Mouse (Mus musculus): ENCODE results near the gene Bsg. TPM values are rescaled to one million over a fixed set of nuclear protein-coding genes. Genes with fewer than 3 reads are reported as not detected.
A peak's percentile ranks its signal among the peaks of the same experiment; 100 is the strongest.

Bsg gene
- total RNA-seq, 1 experiment = 858 TPM

DNA sequence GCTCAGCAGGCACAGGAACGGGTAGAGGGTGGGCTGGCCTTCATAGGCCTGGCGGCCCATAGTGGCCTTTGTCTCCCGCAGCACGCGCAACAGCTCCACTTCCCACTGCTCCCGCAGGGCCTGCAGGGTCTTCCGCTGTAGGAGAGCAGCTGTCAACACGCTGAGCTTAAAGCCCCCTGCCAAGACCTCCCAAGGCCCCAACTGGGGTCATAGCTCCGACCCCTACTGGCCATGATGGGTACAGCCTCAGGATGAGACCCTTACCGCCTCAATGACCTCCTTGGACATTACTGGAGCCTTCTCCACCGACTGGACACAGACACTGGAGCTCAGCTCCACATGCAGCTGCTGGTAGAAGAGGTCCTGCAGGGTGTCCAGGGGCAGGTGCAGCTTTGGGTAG lies 36.6 kb downstream of the Bsg start:
- no peak for DNase-seq (ENCODE audit: low read depth, low spot score)
- Histone ChIP-seq H3K36me3 (ENCODE audit: control insufficient read depth, insufficient read depth, low read length, poor library complexity, severe bottlenecking) (peaks cover 74% of the 10 kb centered on the region), H3K4me1 (ENCODE audit: control insufficient read depth in 2 of 2, insufficient read depth in 2 of 2, low read length in 2 of 2, poor library complexity in 1 of 2) (peaks cover 0 to 2% of the 10 kb centered on the region in 2 experiments; a peak in 1 of 4 replicates), H3K4me3 (ENCODE audit: insufficient read depth in 1 of 2, low read depth in 1 of 2, low read length in 2 of 2, poor library complexity in 1 of 2, severe bottlenecking in 1 of 2) (no peak overlapping the region), H3K9me3 (ENCODE audit: control insufficient read depth, insufficient read depth, low read depth, low read length) (peaks cover 27% of the 10 kb centered on the region; the same call in 1 of the 2 replicates), H3K9ac (ENCODE audit: insufficient read depth, low read depth, low read length, poor library complexity, severe bottlenecking) (no peak overlapping the region), H3K27ac (ENCODE audit: insufficient read depth, low read depth, low read length, poor library complexity, severe bottlenecking) (no peak overlapping the region)
- TF ChIP-seq CHD2 (IDR thresholded peaks at IDR 0.05; ENCODE audit: low read depth, low read length) (no peak), MAFK (IDR thresholded peaks at IDR 0.05; ENCODE audit: insufficient read depth, low read depth, low read length) (no peak), ZC3H11A (IDR thresholded peaks at IDR 0.05; ENCODE audit: borderline replicate concordance, low read depth, low read length) (no peak), ZNF384 (IDR thresholded peaks at IDR 0.05; ENCODE audit: low read depth, low read length) (no peak), HCFC1 (IDR thresholded peaks at IDR 0.05; ENCODE audit: borderline replicate concordance, insufficient read depth, low read length) (no peak)
- in situ Hi-C loops (cut with MboI; ENCODE audit: low sequenced_read_pairs in 2 of 2, unreplicated experiment in 2 of 2) = no loop called here

DNA sequence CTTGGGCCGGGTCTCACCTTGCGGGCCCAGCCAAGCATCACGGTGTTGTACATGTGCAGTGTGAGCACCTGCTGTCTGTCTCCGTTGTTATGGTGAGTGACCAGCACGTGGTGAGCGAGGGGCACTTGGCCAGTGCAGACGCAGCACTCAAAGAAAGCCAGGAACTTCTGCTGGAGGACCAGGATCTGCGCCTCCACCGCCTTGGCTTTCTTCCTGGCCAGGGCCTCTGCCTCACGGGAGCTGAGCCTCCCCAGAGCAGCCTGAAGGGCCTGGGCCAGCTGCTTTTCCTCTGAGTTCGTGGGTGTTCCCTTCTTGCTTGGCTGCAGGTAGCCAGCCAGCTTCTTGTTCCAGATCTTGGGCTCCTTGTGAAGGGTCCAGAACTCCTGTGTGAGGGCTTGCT lies 38.9 kb downstream of the Bsg start:
- H3K4me3 ChIP-seq (ENCODE audit: insufficient read depth in 1 of 2, low read depth in 1 of 2, low read length in 2 of 2, poor library complexity in 1 of 2, severe bottlenecking in 1 of 2) = no peak overlapping the region
- H3K27ac ChIP-seq (ENCODE audit: insufficient read depth, low read depth, low read length, poor library complexity, severe bottlenecking) = no peak overlapping the region
- peaks cover 53% of the 10 kb centered on the region for H3K36me3 ChIP-seq (ENCODE audit: control insufficient read depth, insufficient read depth, low read length, poor library complexity, severe bottlenecking)
- H3K9me3 ChIP-seq (ENCODE audit: control insufficient read depth, insufficient read depth, low read depth, low read length) = peaks cover 21% of the 10 kb centered on the region; the same call in 1 of the 2 replicates
- no peak for DNase-seq (ENCODE audit: low read depth, low spot score)
- TF ChIP-seq MAFK (IDR thresholded peaks at IDR 0.05; ENCODE audit: insufficient read depth, low read depth, low read length) (no peak), CHD2 (IDR thresholded peaks at IDR 0.05; ENCODE audit: low read depth, low read length) (no peak), HCFC1 (IDR thresholded peaks at IDR 0.05; ENCODE audit: borderline replicate concordance, insufficient read depth, low read length) (no peak), ZC3H11A (IDR thresholded peaks at IDR 0.05; ENCODE audit: borderline replicate concordance, low read depth, low read length) (no peak), ZNF384 (IDR thresholded peaks at IDR 0.05; ENCODE audit: low read depth, low read length) (no peak)
- in situ Hi-C loops (cut with MboI; ENCODE audit: low sequenced_read_pairs in 2 of 2, unreplicated experiment in 2 of 2) = no loop called here
- peaks cover 0 to 3% of the 10 kb centered on the region in 2 experiments; a peak in 2 of 4 replicates for H3K4me1 ChIP-seq (ENCODE audit: control insufficient read depth in 2 of 2, insufficient read depth in 2 of 2, low read length in 2 of 2, poor library complexity in 1 of 2)
- H3K9ac ChIP-seq (ENCODE audit: insufficient read depth, low read depth, low read length, poor library complexity, severe bottlenecking) = no peak overlapping the region

DNA sequence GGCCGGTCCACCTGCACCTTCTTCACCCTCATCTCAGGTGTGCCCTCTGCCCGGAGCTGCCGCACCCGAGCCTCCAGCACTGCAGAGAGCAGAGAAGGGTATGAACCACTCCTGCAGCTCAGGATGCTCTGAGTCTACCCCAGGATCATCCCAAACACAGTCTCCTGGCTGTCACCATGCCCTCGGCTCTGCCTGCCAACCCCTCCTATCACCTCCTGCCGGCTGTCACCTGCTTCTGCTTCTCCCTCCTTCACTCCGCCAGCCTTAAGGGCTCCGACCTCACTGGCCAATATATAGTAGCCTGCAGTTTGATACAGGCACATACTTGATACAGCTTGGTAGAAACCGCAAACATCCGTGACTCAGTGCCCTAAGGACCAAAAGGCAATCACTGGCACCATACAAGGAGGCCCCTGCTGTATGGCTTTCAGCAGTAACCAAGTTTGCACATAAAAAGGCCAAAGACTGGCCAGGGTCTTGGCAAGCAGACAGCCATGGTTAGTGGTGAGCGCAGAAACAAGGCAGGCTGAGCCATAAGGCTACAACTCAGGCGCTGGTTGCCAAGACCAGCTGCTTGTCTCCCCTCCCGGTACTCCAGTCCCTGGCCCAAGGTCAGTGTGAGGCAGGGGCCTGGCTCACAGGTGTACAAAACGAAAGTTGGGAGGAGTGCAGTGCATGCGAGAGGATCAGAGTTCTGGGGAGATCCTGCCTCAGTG lies 39.5 kb downstream of the Bsg start:
- DNase-seq (ENCODE audit: low read depth, low spot score) = no peak
- no peak for TF ChIP-seq CHD2 (IDR thresholded peaks at IDR 0.05; ENCODE audit: low read depth, low read length)
- no peak for TF ChIP-seq ZC3H11A (IDR thresholded peaks at IDR 0.05; ENCODE audit: borderline replicate concordance, low read depth, low read length)
- no peak for TF ChIP-seq ZNF384 (IDR thresholded peaks at IDR 0.05; ENCODE audit: low read depth, low read length)
- TF ChIP-seq HCFC1 (IDR thresholded peaks at IDR 0.05; ENCODE audit: borderline replicate concordance, insufficient read depth, low read length) = no peak
- TF ChIP-seq MAFK (IDR thresholded peaks at IDR 0.05; ENCODE audit: insufficient read depth, low read depth, low read length) = no peak
- in situ Hi-C loops (cut with MboI; ENCODE audit: low sequenced_read_pairs in 2 of 2, unreplicated experiment in 2 of 2) = no loop called here
- H3K27ac ChIP-seq (ENCODE audit: insufficient read depth, low read depth, low read length, poor library complexity, severe bottlenecking) = no peak overlapping the region
- peaks cover 0 to 3% of the 10 kb centered on the region in 2 experiments; a peak in 2 of 4 replicates for H3K4me1 ChIP-seq (ENCODE audit: control insufficient read depth in 2 of 2, insufficient read depth in 2 of 2, low read length in 2 of 2, poor library complexity in 1 of 2)
- H3K9ac ChIP-seq (ENCODE audit: insufficient read depth, low read depth, low read length, poor library complexity, severe bottlenecking) = no peak overlapping the region
- H3K36me3 ChIP-seq (ENCODE audit: control insufficient read depth, insufficient read depth, low read length, poor library complexity, severe bottlenecking) = peaks cover 46% of the 10 kb centered on the region
- H3K4me3 ChIP-seq (ENCODE audit: insufficient read depth in 1 of 2, low read depth in 1 of 2, low read length in 2 of 2, poor library complexity in 1 of 2, severe bottlenecking in 1 of 2) = no peak overlapping the region
- peaks cover 16% of the 10 kb centered on the region; the same call in 1 of the 2 replicates for H3K9me3 ChIP-seq (ENCODE audit: control insufficient read depth, insufficient read depth, low read depth, low read length)

DNA sequence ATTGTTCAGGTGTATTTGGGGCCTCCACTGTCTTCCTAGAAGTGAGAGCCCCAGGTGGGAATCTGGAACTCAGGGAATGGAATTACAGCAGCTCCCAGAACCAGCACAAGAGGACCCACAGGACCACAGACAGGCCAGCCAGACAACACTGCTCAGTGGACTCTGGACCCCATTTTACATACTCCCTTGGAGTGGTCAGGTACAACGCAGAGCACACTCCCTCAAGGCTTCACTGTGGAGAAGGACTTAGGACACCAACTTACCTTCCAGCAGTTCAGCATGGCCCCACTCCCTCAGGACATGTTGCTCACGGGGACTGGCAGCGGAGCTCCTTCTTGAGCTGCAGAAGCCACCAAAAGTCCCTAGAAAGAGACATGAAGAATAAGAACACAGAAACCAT lies 41.1 kb downstream of the Bsg start:
- in situ Hi-C loops (cut with MboI; ENCODE audit: low sequenced_read_pairs in 2 of 2, unreplicated experiment in 2 of 2) = no loop called here
- TF ChIP-seq MAFK (IDR thresholded peaks at IDR 0.05; ENCODE audit: insufficient read depth, low read depth, low read length) (no peak), CHD2 (IDR thresholded peaks at IDR 0.05; ENCODE audit: low read depth, low read length) (no peak), ZNF384 (IDR thresholded peaks at IDR 0.05; ENCODE audit: low read depth, low read length) (no peak), ZC3H11A (IDR thresholded peaks at IDR 0.05; ENCODE audit: borderline replicate concordance, low read depth, low read length) (no peak), HCFC1 (IDR thresholded peaks at IDR 0.05; ENCODE audit: borderline replicate concordance, insufficient read depth, low read length) (no peak)
- no peak overlapping the region for H3K27ac ChIP-seq (ENCODE audit: insufficient read depth, low read depth, low read length, poor library complexity, severe bottlenecking)
- H3K4me3 ChIP-seq (ENCODE audit: insufficient read depth in 1 of 2, low read depth in 1 of 2, low read length in 2 of 2, poor library complexity in 1 of 2, severe bottlenecking in 1 of 2) = peak overlapping the region; percentile 79 to 89; a peak in 3 of 4 replicates
- H3K9me3 ChIP-seq (ENCODE audit: control insufficient read depth, insufficient read depth, low read depth, low read length) = peaks cover 8% of the 10 kb centered on the region; the same call in 1 of the 2 replicates
- H3K4me1 ChIP-seq (ENCODE audit: control insufficient read depth in 2 of 2, insufficient read depth in 2 of 2, low read length in 2 of 2, poor library complexity in 1 of 2) = peaks cover 0 to 3% of the 10 kb centered on the region in 2 experiments; a peak in 2 of 4 replicates
- H3K9ac ChIP-seq (ENCODE audit: insufficient read depth, low read depth, low read length, poor library complexity, severe bottlenecking) = peak overlapping the region; percentile 17; the same call in 1 of the 2 replicates
- H3K36me3 ChIP-seq (ENCODE audit: control insufficient read depth, insufficient read depth, low read length, poor library complexity, severe bottlenecking) = peaks cover 30% of the 10 kb centered on the region
- DNase-seq (ENCODE audit: low read depth, low spot score) = no peak
